Mouse (Mus musculus) limb, embryonic 11.5 days (tissue): ENCODE data around the gene Ago4. TPM values are rescaled to one million over a fixed set of nuclear protein-coding genes. Genes with fewer than 3 reads are reported as not detected.

Source experiments
- ATAC-seq: fragments of 200-750 bp; cut with Nextera tagmentation; 2 replicates; pipeline ENCODE4 v1.8.0; 2017; ENCODE audit warnings: low read depth; ENCODE audit not compliant: insufficient number of reproducible peaks, low FRiP score, low TSS enrichment
- DNase-seq: peaks from one replicate; pipeline ENCODE4 v3.0.0-alpha.2; 2015; ENCODE audit warnings: low spot score
- H3K27ac ChIP-seq: fragments of 300-500 bp; sonication (generic); replicated peaks from 2 replicates; pipeline ENCODE4 v1.5.1; 2014; ENCODE audit warnings: low read depth, mild to moderate bottlenecking, low read length
- H3K27me3 ChIP-seq: fragments of 300-500 bp; sonication (generic); 2 replicates; pipeline ENCODE4 v1.6.1; 2014; ENCODE audit warnings: mild to moderate bottlenecking, low read length, mixed read lengths; ENCODE audit not compliant: control insufficient read depth, insufficient read depth
- H3K36me3 ChIP-seq: fragments of 300-500 bp; sonication (generic); 2 replicates; pipeline ENCODE4 v1.6.1; 2014; ENCODE audit warnings: mild to moderate bottlenecking, low read length, moderate library complexity, mixed read lengths; ENCODE audit not compliant: control insufficient read depth, insufficient read depth
- H3K4me1 ChIP-seq: fragments of 300-500 bp; sonication (generic); 2 replicates; pipeline ENCODE4 v1.6.1; 2014; ENCODE audit warnings: low read length, mixed read lengths; ENCODE audit not compliant: control insufficient read depth, insufficient read depth
- H3K4me2 ChIP-seq: fragments of 300-500 bp; sonication (generic); 2 replicates; pipeline ENCODE4 v1.6.1; 2014; ENCODE audit warnings: low read depth, mild to moderate bottlenecking, moderate library complexity; ENCODE audit not compliant: severe bottlenecking
- H3K4me3 ChIP-seq: fragments of 300-500 bp; sonication (generic); 2 replicates; pipeline ENCODE4 v1.5.1; 2014; ENCODE audit warnings: low read depth, low read length
- H3K9ac ChIP-seq: fragments of 300-500 bp; sonication (generic); 2 replicates; pipeline ENCODE4 v1.6.1; 2014; ENCODE audit warnings: mild to moderate bottlenecking, low read length
- H3K9me3 ChIP-seq: fragments of 300-500 bp; sonication (generic); 2 replicates; pipeline ENCODE4 v1.6.1; 2016; ENCODE audit warnings: low read length; ENCODE audit not compliant: control insufficient read depth
- WGBS: fragments of 180-500 bp; shearing (Covaris S2); extraction: QIAGEN DNeasy Blood & Tissue Kit; methylation state at CpG from one replicate; pipeline ENCODE4 v1.1.7; 2014; 5-methylcytosine and 5-hydroxymethylcytosine counted together
- polyA plus RNA-seq: library from polyadenylated mRNA; unstranded; fragments of >200 nt; fragmentation: Nextera tagmentation; extraction: Ambion mirVana; gene quantifications from 2 replicates; pipeline ENCODE4 v1.2.1, GENCODE M21; 2014

Ago4 gene
- polyA plus RNA-seq, 1 experiment from 2014 or later: 1.2 TPM

- no peak overlapping the region for H3K27ac ChIP-seq
- peak; percentile 24 for DNase-seq
Observed at GRCm38 (mm10) chr4:126554462-126554861, 21.2 kb upstream of the Ago4 start.

GRCm38 (mm10) chr4:126553685-126554084, 20.4 kb upstream of the Ago4 start:
- ATAC-seq: no peak
- no peak overlapping the region for H3K27ac ChIP-seq
- H3K27me3 ChIP-seq: no peaks in the 10 kb centered on the region
- H3K4me3 ChIP-seq: no peak overlapping the region
- H3K4me2 ChIP-seq: no peak overlapping the region
- no peaks in the 10 kb centered on the region for H3K4me1 ChIP-seq
- H3K36me3 ChIP-seq: no peaks in the 10 kb centered on the region
- no peaks in the 10 kb centered on the region for H3K9me3 ChIP-seq
- DNase-seq: no peak
- no peak overlapping the region for H3K9ac ChIP-seq
- 95% methylated on average over 1 of the region's 1 CpGs for WGBS

More at GRCm38 (mm10) chr4:126554462-126554861, 21.2 kb upstream of the Ago4 start:
- 31% methylated on average over 3 of the region's 3 CpGs for WGBS
- Histone ChIP-seq H3K4me1 (no peaks in the 10 kb centered on the region), H3K36me3 (no peaks in the 10 kb centered on the region), H3K4me2 (no peak overlapping the region), H3K4me3 (no peak overlapping the region), H3K27me3 (no peaks in the 10 kb centered on the region), H3K9me3 (no peaks in the 10 kb centered on the region), H3K9ac (no peak overlapping the region)
- no peak for ATAC-seq

GRCm38 (mm10) chr4:126553105-126553504, 19.8 kb upstream of the Ago4 start:
- Histone ChIP-seq H3K27me3 (no peaks in the 10 kb centered on the region), H3K4me2 (no peak overlapping the region), H3K36me3 (no peaks in the 10 kb centered on the region), H3K9ac (no peak overlapping the region), H3K9me3 (no peaks in the 10 kb centered on the region), H3K4me3 (no peak overlapping the region), H3K27ac (no peak overlapping the region), H3K4me1 (no peaks in the 10 kb centered on the region)
- ATAC-seq (no peak), DNase-seq (no peak)
- WGBS: 77% methylated on average over 8 of the region's 8 CpGs

DNA sequence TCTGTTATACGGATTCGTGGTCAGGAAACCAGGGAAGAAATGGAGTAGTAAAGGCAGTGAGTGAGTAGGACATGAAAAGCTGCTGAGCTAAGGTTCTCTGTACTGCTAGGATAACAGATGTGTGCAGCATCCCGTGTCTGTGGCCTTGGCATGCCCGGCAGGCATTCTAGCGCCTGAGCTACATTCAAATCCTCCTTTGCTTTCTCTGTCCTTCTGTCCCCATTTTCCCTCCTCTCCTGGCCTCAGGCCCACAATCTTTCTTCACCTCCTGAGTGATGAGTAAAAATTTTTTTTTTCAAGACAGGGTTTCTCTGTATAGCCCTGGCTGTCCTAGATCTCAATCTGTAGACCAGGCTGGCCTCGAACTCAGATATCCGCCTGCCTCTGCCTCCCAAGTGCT, 18.9 kb upstream of the Ago4 start:
- no peak for DNase-seq
- ATAC-seq: no peak
- H3K27ac ChIP-seq: no peak overlapping the region
- no peaks in the 10 kb centered on the region for H3K36me3 ChIP-seq
- H3K9me3 ChIP-seq: no peaks in the 10 kb centered on the region
- H3K27me3 ChIP-seq: no peaks in the 10 kb centered on the region
- H3K4me2 ChIP-seq: no peak overlapping the region
- H3K4me1 ChIP-seq: no peaks in the 10 kb centered on the region
- H3K4me3 ChIP-seq: no peak overlapping the region
- H3K9ac ChIP-seq: no peak overlapping the region
- 84% methylated on average over 7 of the region's 7 CpGs for WGBS

DNA sequence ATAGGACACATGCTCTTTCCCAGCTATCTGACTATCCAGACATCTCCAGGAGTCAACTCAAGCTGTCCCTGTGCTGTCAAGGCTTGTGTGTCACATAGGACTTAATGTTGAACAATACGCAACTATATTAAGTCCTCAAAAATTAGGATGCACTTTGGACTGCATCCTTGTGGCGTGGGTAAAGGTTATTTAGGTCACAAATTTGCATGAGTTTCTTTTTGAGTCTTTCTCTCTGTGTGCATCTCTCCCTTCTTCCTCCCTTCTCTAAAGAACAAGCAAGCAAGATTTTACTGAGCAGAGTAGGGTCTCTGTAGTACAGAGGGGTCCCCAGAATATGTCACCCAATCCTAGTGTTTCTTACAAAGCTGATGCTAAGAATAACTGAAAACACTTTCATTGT, 12.9 kb upstream of the Ago4 start:
- no peak overlapping the region for H3K27ac ChIP-seq
- H3K36me3 ChIP-seq: no peaks in the 10 kb centered on the region
- no peaks in the 10 kb centered on the region for H3K9me3 ChIP-seq
- H3K4me2 ChIP-seq: no peak overlapping the region
- no peaks in the 10 kb centered on the region for H3K4me1 ChIP-seq
- DNase-seq: no peak
- 81% methylated on average over 2 of the region's 2 CpGs for WGBS
- ATAC-seq: no peak
- H3K9ac ChIP-seq: no peak overlapping the region
- no peak overlapping the region for H3K4me3 ChIP-seq
- no peaks in the 10 kb centered on the region for H3K27me3 ChIP-seq

DNA sequence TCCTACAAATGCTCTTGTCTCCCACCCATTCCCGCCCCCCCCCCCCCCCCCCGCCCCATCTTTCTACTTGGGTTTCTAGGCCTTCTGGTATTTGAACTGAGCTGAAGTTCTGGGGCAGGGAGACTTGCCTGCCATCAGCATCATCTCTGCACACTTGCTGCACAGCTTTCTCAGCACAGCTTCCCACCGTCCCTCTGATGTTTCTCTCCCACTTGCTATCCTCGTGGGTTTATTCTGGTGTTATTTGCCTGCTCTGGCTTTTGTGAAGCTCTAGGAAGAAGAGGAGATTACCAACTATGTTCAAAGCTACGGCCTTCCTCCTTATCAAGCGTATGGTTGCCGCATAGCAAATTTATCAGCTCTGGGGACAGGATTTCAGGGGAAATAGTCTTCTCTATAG, 12.4 kb upstream of the Ago4 start:
- no peaks in the 10 kb centered on the region for H3K27me3 ChIP-seq
- H3K27ac ChIP-seq: no peak overlapping the region
- H3K9me3 ChIP-seq: no peaks in the 10 kb centered on the region
- H3K4me2 ChIP-seq: no peak overlapping the region
- H3K4me3 ChIP-seq: no peak overlapping the region
- DNase-seq: no peak
- H3K9ac ChIP-seq: no peak overlapping the region
- 73% methylated on average over 6 of the region's 7 CpGs for WGBS
- no peak for ATAC-seq
- H3K4me1 ChIP-seq: no peaks in the 10 kb centered on the region
- no peaks in the 10 kb centered on the region for H3K36me3 ChIP-seq

DNA sequence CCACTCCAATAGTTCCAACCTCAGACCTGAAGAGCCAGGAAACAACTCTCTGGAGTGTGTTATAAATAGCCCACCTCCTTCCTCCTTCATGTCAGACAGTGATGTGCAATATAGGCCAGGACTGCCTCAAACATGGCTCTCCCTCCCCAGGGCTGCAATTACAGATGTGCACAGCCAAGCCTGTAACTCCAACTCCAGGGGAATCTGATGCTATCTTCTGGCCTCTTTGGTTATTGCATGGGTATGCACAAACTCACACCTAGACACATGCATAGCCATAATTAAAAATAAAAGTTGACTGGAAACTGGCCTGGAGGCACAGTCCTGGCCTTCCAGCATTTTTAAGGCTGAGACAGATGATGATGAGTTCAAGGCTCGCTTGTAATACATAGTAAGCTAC, 11.7 kb upstream of the Ago4 start:
- Histone ChIP-seq H3K27me3 (no peaks in the 10 kb centered on the region), H3K9ac (no peak overlapping the region), H3K36me3 (no peaks in the 10 kb centered on the region), H3K9me3 (no peaks in the 10 kb centered on the region), H3K27ac (no peak overlapping the region), H3K4me2 (no peak overlapping the region), H3K4me3 (no peak overlapping the region), H3K4me1 (no peaks in the 10 kb centered on the region)
- WGBS: 75% methylated on average over 1 of the region's 1 CpGs
- DNase-seq: no peak
- ATAC-seq: no peak

DNA sequence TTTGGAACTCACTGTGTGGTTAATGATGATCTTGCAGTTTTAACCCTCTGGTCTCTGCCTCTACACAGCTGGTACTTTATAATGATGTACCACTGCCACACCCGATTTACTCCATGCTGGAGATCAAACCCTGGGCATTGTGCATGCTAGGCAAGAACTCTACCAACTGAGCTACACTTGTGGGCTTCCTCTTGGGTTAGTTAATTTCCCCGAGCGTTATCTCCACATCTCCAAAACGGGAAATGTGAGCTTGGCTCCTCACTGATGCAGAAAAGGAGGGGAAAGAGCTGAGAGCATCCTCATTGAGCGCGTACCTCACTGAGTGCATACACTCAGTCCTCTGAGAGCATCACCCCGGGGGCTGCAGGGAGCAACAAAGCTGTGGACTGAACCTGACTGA, 9.6 kb upstream of the Ago4 start:
- Histone ChIP-seq H3K9ac (no peak overlapping the region), H3K9me3 (no peaks in the 10 kb centered on the region), H3K36me3 (no peaks in the 10 kb centered on the region), H3K27ac (no peak overlapping the region), H3K27me3 (no peaks in the 10 kb centered on the region), H3K4me1 (no peaks in the 10 kb centered on the region), H3K4me2 (no peak overlapping the region), H3K4me3 (no peak overlapping the region)
- no peak for DNase-seq
- WGBS: 67% methylated on average over 7 of the region's 7 CpGs
- no peak for ATAC-seq

- no peaks in the 10 kb centered on the region for H3K27me3 ChIP-seq
- H3K9me3 ChIP-seq: no peaks in the 10 kb centered on the region
- WGBS: 87% methylated on average over 3 of the region's 3 CpGs
- H3K4me1 ChIP-seq: no peaks in the 10 kb centered on the region
- ATAC-seq (no peak), DNase-seq (no peak)
- H3K9ac ChIP-seq: no peak overlapping the region
- H3K36me3 ChIP-seq: no peaks in the 10 kb centered on the region
- no peak overlapping the region for H3K4me3 ChIP-seq
- H3K27ac ChIP-seq: no peak overlapping the region
- H3K4me2 ChIP-seq: no peak overlapping the region
Observed at GRCm38 (mm10) chr4:126540487-126541071, 7.3 kb upstream of the Ago4 start.
